Mouse (Mus musculus) MEL (cell line): Measurements from ENCODE around the gene Erc2. TPM values are rescaled to one million over a fixed set of nuclear protein-coding genes. Genes with fewer than 3 reads are reported as not detected.

ENCODE experiments used
- DNase-seq: peaks from one replicate; pipeline ENCODE4 v3.0.0; 2011; ENCODE audit warnings: low read depth, low spot score
- H3K27ac ChIP-seq: 2 replicates; pipeline ENCODE4 v1.5.1; 2012; ENCODE audit warnings: low read depth, mild to moderate bottlenecking, control low read depth, low read length, moderate library complexity; ENCODE audit not compliant: control insufficient read depth
- H3K27me3 ChIP-seq, 2 experiments: fragments of 150-350 bp in 1 of 2; sonication (generic) in 1 of 2; 2 replicates each; pipeline ENCODE4 v1.6.1; 2012; ENCODE audit warnings: low read length in 2 of 2, mild to moderate bottlenecking in 2 of 2, improper control_type of control experiment in 1 of 2, moderate library complexity in 1 of 2; ENCODE audit not compliant: insufficient read depth in 2 of 2, control insufficient read depth in 1 of 2
- H3K36me3 ChIP-seq, 2 experiments: 2 replicates each; pipeline ENCODE4 v1.6.1; 2012 to 2014; ENCODE audit warnings: low read length in 2 of 2, improper control_type of control experiment in 1 of 2, inconsistent platforms in 1 of 2, mild to moderate bottlenecking in 1 of 2; ENCODE audit not compliant: insufficient read depth in 2 of 2, control insufficient read depth in 1 of 2
- H3K4me1 ChIP-seq, 2 experiments: fragments of 150-350 bp in 1 of 2; sonication (generic) in 1 of 2; 2 replicates each; pipeline ENCODE4 v1.6.1; 2012; ENCODE audit warnings: low read length in 2 of 2, improper control_type of control experiment in 1 of 2, mild to moderate bottlenecking in 1 of 2; ENCODE audit not compliant: insufficient read depth in 2 of 2, control insufficient read depth in 1 of 2
- H3K4me3 ChIP-seq, 2 experiments: fragments of 150-350 bp in 1 of 2; sonication (generic) in 1 of 2; 2 replicates each; pipeline ENCODE4 v1.5.1; 2012; ENCODE audit warnings: low read depth in 2 of 2, low read length in 2 of 2, mild to moderate bottlenecking in 2 of 2, moderate library complexity in 2 of 2, control low read depth in 1 of 2, improper control_type of control experiment in 1 of 2; ENCODE audit not compliant: control insufficient read depth in 1 of 2, insufficient read depth in 1 of 2
- H3K79me2 ChIP-seq: 2 replicates; pipeline ENCODE4 v1.6.1; 2012; ENCODE audit warnings: mild to moderate bottlenecking, low read length, moderate library complexity; ENCODE audit not compliant: control insufficient read depth, poor library complexity, insufficient read depth
- H3K9ac ChIP-seq: 2 replicates; pipeline ENCODE4 v1.6.1; 2012; ENCODE audit warnings: low read depth, mild to moderate bottlenecking, control low read depth, low read length, moderate library complexity; ENCODE audit not compliant: control insufficient read depth, poor library complexity, severe bottlenecking
- H3K9me3 ChIP-seq: fragments of 150-350 bp; sonication (generic); replicated peaks from 2 replicates; pipeline ENCODE4 v1.6.1; 2012; ENCODE audit warnings: mild to moderate bottlenecking, low read length, improper control_type of control experiment, moderate library complexity; ENCODE audit not compliant: insufficient read depth
- CHD2 ChIP-seq: IDR thresholded peaks from 2 replicates; pipeline ENCODE4 v1.6.1; 2011; ENCODE audit warnings: low read length, improper control_type of control experiment
- E2F4 ChIP-seq: IDR thresholded peaks from 2 replicates; pipeline ENCODE4 v1.6.1; 2011; ENCODE audit warnings: low read depth, low read length, improper control_type of control experiment, borderline replicate concordance
- ELF1 ChIP-seq: IDR thresholded peaks from 2 replicates; pipeline ENCODE4 v1.6.1; 2014; ENCODE audit warnings: low read depth, mild to moderate bottlenecking, inconsistent platforms, low read length, improper control_type of control experiment, moderate library complexity
- EP300 ChIP-seq, 2 experiments: IDR thresholded peaks; 2 replicates each; pipeline ENCODE4 v1.6.1; 2011; ENCODE audit warnings: improper control_type of control experiment in 2 of 2, low read length in 2 of 2, low read depth in 1 of 2, mild to moderate bottlenecking in 1 of 2
- GABPA ChIP-seq: IDR thresholded peaks from 2 replicates; pipeline ENCODE4 v1.6.1; 2012; ENCODE audit warnings: low read depth, mild to moderate bottlenecking, inconsistent platforms, low read length, improper control_type of control experiment, moderate library complexity
- GATA1 ChIP-seq: IDR thresholded peaks from 2 replicates; pipeline ENCODE4 v1.6.1; 2011; ENCODE audit warnings: low read depth, low read length, improper control_type of control experiment
- JUND ChIP-seq: IDR thresholded peaks from 2 replicates; pipeline ENCODE4 v1.6.1; 2011; ENCODE audit warnings: low read depth, mild to moderate bottlenecking, improper control_type of control experiment, low read length
- MAFK ChIP-seq: IDR thresholded peaks from 2 replicates; pipeline ENCODE4 v1.6.1; 2011; ENCODE audit warnings: low read depth, mild to moderate bottlenecking, low read length, improper control_type of control experiment, borderline replicate concordance
- MYB ChIP-seq: IDR thresholded peaks from 2 replicates; pipeline ENCODE4 v1.6.1; 2011; ENCODE audit warnings: mild to moderate bottlenecking, low read depth, low read length, improper control_type of control experiment
- MYC ChIP-seq: IDR thresholded peaks from 2 replicates; pipeline ENCODE4 v1.6.1; 2011; ENCODE audit warnings: low read depth, mild to moderate bottlenecking, low read length, improper control_type of control experiment, moderate library complexity
- NRF1 ChIP-seq: IDR thresholded peaks from 2 replicates; pipeline ENCODE4 v1.6.1; 2014; ENCODE audit warnings: low read depth, mild to moderate bottlenecking, inconsistent platforms, low read length, improper control_type of control experiment, moderate library complexity; ENCODE audit not compliant: poor library complexity, insufficient read depth, severe bottlenecking
- POLR2A ChIP-seq, 2 experiments: IDR thresholded peaks; 2 replicates each; pipeline ENCODE4 v1.6.1; 2011 to 2012; ENCODE audit warnings: low read length in 2 of 2, mild to moderate bottlenecking in 2 of 2, control low read depth in 1 of 2, improper control_type of control experiment in 1 of 2, low read depth in 1 of 2, moderate library complexity in 1 of 2; ENCODE audit not compliant: control insufficient read depth in 1 of 2, insufficient read depth in 1 of 2, poor library complexity in 1 of 2
- POLR2AphosphoS2 ChIP-seq: IDR thresholded peaks from 2 replicates; pipeline ENCODE4 v1.6.1; 2011; ENCODE audit warnings: low read length, improper control_type of control experiment
- POLR2AphosphoS5 ChIP-seq: IDR thresholded peaks from 2 replicates; pipeline ENCODE4 v1.6.1; 2012; ENCODE audit warnings: low read depth, borderline replicate concordance, mild to moderate bottlenecking, inconsistent platforms, low read length, moderate library complexity, mixed read lengths
- RAD21 ChIP-seq: IDR thresholded peaks from 2 replicates; pipeline ENCODE4 v1.6.1; 2011; ENCODE audit warnings: mild to moderate bottlenecking, low read depth, low read length, improper control_type of control experiment
- SIN3A ChIP-seq: IDR thresholded peaks from 2 replicates; pipeline ENCODE4 v1.6.1; 2012; ENCODE audit warnings: low read length, improper control_type of control experiment, inconsistent platforms
- TAL1 ChIP-seq: IDR thresholded peaks from 2 replicates; pipeline ENCODE4 v1.6.1; 2012; ENCODE audit warnings: mild to moderate bottlenecking, inconsistent platforms, low read length, moderate library complexity, mixed read lengths
- USF1 ChIP-seq: IDR thresholded peaks from 2 replicates; pipeline ENCODE4 v1.6.1; 2014; ENCODE audit warnings: low read depth, mild to moderate bottlenecking, inconsistent platforms, low read length, improper control_type of control experiment, moderate library complexity
- ZKSCAN1 ChIP-seq: IDR thresholded peaks from 2 replicates; pipeline ENCODE4 v1.6.1; 2012; ENCODE audit warnings: low read depth, mild to moderate bottlenecking, inconsistent platforms, low read length, improper control_type of control experiment, moderate library complexity
- polyA plus RNA-seq, 2 experiments: library from polyadenylated mRNA; stranded (reverse) in 1 of 2; unstranded in 1 of 2; fragments of >175 nt in 1 of 2; fragments of >200 nt in 1 of 2; gene quantifications; 2 replicates each; pipeline versions ENCODE4 v1.2.1 to v1.2.4; 2012; ENCODE audit warnings: low replicate concordance in 2 of 2, low read depth in 1 of 2; ENCODE audit not compliant: insufficient read length in 2 of 2, insufficient read depth in 1 of 2, missing spikeins in 1 of 2
- total RNA-seq: library from RNA; depleted of rRNA; stranded (reverse); fragments of 300-350 nt; gene quantifications from 2 replicates; pipeline ENCODE4 v1.2.3, GENCODE M21; 2012

Erc2 gene
- total and polyA plus RNA-seq, 3 experiments, result not detected

DNA sequence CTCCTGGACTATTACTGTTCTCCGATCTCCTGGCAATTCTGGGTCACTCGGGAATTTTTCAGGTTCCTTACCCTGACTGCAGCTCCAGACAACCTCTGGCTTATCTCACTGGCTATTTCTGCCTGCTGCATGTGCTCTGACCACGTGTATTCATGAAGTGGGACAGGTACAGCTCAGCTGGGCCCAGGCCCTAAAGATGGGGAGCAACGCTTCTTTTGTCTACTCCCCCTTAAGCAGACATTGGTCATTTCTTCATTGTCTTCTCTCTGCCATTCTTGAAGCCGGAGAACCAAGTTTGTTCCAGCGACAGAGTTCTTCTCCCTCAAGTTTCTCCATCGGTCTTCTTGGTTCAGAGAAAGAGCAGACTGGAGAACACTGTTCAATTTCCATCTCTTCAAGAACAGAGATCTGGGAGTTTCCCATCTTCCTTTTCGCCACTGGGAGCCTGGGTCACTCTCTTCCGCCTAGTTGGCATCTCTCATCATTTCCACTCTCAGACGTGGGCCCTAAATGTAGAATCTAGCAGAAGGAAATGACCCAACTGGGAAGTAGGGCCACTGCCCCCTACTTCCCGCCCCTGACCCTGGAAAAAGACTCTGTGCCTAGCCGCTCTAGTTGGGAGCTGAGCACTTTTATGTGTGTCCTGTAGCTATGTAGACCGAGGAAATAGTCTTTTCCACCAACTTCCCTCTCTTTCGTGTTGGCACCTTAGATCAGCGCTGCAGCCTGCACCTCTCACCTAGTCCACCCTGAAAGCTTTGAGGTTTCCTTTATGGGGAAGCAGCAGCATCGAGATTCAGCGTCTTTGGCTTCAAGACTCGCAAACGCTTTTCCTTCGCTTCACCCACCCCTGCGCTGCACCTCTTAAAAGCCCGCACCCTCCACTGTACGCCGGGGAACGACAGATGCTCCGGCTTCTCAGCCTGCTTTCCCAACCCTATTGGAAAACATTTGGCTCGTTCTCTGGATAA lies 886.3 kb downstream of the Erc2 start:
- H3K9me3 ChIP-seq, result no peaks in the 10 kb centered on the region
- no peak overlapping the region for H3K9ac ChIP-seq
- no peaks in the 10 kb centered on the region for H3K79me2 ChIP-seq
- H3K27me3 ChIP-seq, result no peaks in the 10 kb centered on the region
- H3K27ac ChIP-seq, result no peak overlapping the region
- no peak for TF ChIP-seq GABPA
- no peaks in the 10 kb centered on the region for H3K4me1 ChIP-seq
- no peak overlapping the region for H3K4me3 ChIP-seq
- H3K36me3 ChIP-seq, result no peaks in the 10 kb centered on the region
- DNase-seq, result no peak

DNA sequence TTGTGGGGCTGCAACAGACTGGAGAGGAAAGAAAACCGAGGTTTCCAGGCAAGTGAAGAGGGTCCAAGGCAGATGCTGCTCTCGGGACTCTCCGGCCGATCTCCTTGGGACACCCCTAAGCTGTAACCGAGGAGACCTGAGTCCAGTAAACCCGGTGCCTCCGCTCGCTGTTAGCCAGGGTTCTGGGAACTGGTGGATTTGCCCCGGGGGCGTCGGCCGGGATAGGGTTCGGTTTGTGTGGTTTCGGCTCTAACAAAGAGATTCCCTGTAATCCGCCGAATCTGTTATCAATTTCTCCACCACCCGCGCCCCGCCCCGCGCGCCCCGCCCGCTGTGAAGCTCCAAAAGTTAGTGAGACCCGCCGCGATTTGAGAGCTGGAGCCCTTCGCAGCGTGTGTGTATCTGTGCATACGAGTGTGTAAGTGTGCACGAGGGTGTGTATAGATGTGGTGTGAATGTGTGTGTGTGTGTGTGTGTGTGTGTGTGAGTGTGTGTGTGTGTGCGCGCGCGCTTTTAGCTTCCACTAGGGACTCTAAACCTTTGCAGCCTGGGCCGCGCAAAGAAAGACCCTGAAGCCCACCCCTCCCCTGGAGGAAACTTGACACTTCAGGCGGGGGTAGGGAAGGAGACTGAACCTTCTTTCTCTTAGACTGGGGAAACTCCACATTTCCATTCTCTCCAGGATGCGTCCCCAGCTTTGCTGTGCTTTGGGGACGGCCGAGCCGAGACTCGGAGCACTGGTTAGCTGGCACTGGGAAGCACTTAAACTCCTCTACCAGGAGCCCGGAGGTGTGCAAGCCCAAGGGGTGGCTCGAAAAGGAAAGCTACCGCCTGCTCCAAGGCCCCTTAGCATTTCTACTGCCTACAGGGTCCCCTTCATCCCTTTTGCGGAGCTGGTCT lies 887.5 kb downstream of the Erc2 start:
- no peak for DNase-seq
- TF ChIP-seq GATA1 (no peak), MYC (no peak), EP300 (IDR thresholded peaks at IDR 0.05; ENCODE audit: low read depth in 1 of 2, low read length in 2 of 2) (no peak), POLR2A (IDR thresholded peaks at IDR 0.05; ENCODE audit: control insufficient read depth in 1 of 2, insufficient read depth in 1 of 2, low read depth in 1 of 2, low read length in 2 of 2, poor library complexity in 1 of 2) (no peak), JUND (no peak), POLR2AphosphoS5 (no peak), MAFK (no peak), RAD21 (no peak), USF1 (no peak), NRF1 (no peak), CHD2 (no peak), ZKSCAN1 (no peak), POLR2AphosphoS2 (no peak), SIN3A (no peak), MYB (no peak), ELF1 (no peak), GABPA (no peak), TAL1 (no peak), E2F4 (no peak)
- H3K27ac ChIP-seq, result no peak overlapping the region
- no peak overlapping the region for H3K9ac ChIP-seq
- no peaks in the 10 kb centered on the region for H3K4me1 ChIP-seq
- no peaks in the 10 kb centered on the region for H3K36me3 ChIP-seq
- H3K79me2 ChIP-seq, result no peaks in the 10 kb centered on the region
- H3K9me3 ChIP-seq, result no peaks in the 10 kb centered on the region
- no peaks in the 10 kb centered on the region for H3K27me3 ChIP-seq
- H3K4me3 ChIP-seq, result no peak overlapping the region
